Mouse (Mus musculus) hindbrain, embryonic 13.5 days (tissue): ENCODE measurements around the gene Pigq. TPM values are rescaled to one million over a fixed set of nuclear protein-coding genes. Genes with fewer than 3 reads are reported as not detected.
A peak's percentile ranks its signal among the peaks of the same experiment; 100 is the strongest.

ENCODE experiments used
- ATAC-seq: fragments of 200-750 bp; cut with Nextera tagmentation; 2 replicates; pipeline ENCODE4 v1.8.0; 2017; ENCODE audit warnings: moderate TSS enrichment; ENCODE audit not compliant: low FRiP score
- H3K27ac ChIP-seq: fragments of 300-500 bp; sonication (generic); 2 replicates; pipeline ENCODE4 v1.5.1; 2015; ENCODE audit warnings: inconsistent platforms, mild to moderate bottlenecking, moderate library complexity
- H3K27me3 ChIP-seq: fragments of 300-500 bp; sonication (generic); 2 replicates; pipeline ENCODE4 v1.6.1; 2015; ENCODE audit warnings: mild to moderate bottlenecking, inconsistent platforms
- H3K36me3 ChIP-seq: fragments of 300-500 bp; sonication (generic); 2 replicates; pipeline ENCODE4 v1.6.1; 2015; ENCODE audit warnings: mild to moderate bottlenecking, inconsistent platforms
- H3K4me1 ChIP-seq: fragments of 300-500 bp; sonication (generic); replicated peaks from 2 replicates; pipeline ENCODE4 v1.6.1; 2015; ENCODE audit warnings: inconsistent platforms
- H3K4me2 ChIP-seq: fragments of 300-500 bp; sonication (generic); 2 replicates; pipeline ENCODE4 v1.6.1; 2015; ENCODE audit warnings: inconsistent platforms, mild to moderate bottlenecking, moderate library complexity
- H3K4me3 ChIP-seq: fragments of 300-500 bp; sonication (generic); 2 replicates; pipeline ENCODE4 v1.5.1; 2015; ENCODE audit warnings: mild to moderate bottlenecking, inconsistent platforms
- H3K9ac ChIP-seq: fragments of 300-500 bp; sonication (generic); 2 replicates; pipeline ENCODE4 v1.6.1; 2015; ENCODE audit warnings: mild to moderate bottlenecking, inconsistent platforms
- H3K9me3 ChIP-seq: fragments of 300-500 bp; sonication (generic); 2 replicates; pipeline ENCODE4 v1.6.1; 2016; ENCODE audit warnings: inconsistent platforms
- WGBS: fragments of 180-500 bp; shearing (Covaris S2); methylation state at CpG from one replicate; pipeline ENCODE4 v1.1.7; 2015; 5-methylcytosine and 5-hydroxymethylcytosine counted together
- polyA plus RNA-seq: library from polyadenylated mRNA; unstranded; fragments of >200 nt; fragmentation: Nextera tagmentation; extraction: Ambion mirVana; gene quantifications from 2 replicates; pipeline ENCODE4 v1.2.1, GENCODE M21; 2015

Gene Pigq
- polyA plus RNA-seq, 1 experiment from 2014 or later = 57.1 TPM

DNA sequence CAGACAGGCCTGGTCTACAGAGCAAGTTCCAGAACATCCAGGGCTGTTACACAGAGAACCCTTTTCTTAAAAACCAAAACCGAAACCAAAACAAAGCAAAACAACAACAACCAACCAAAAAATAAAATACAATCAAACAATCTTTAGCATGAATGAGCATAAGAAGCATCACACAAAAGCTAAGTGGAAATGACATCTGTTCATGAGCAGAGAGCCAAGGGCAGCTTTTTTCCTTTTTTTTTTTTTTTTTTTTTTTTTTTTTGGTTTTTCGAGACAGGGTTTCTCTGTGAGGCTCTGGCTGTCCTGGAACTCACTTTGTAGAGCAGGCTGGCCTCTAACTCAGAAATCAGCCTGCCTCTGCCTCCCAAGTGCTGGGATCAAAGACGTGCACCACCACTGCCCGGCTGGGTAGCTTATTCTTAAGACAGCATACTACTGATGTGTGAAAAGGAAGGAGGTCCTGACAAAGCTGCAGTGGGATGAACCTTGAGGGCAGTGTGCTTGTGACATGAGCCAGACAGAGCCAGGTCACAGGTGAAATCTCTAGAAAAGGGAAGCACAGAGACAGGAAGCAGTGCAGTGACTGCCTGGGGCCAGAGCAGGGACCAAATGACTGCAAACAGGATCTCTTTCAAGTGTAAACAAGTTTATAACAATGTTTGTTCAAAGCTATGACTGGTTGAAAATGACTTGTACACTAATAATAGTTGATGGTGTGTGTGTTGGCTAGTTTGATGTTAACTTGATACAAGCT, 26.4 kb upstream of the Pigq start:
- Histone ChIP-seq H3K27me3 (no peaks in the 10 kb centered on the region), H3K4me3 (no peak overlapping the region), H3K4me1 (peaks cover 10% of the 10 kb centered on the region; the same call in 1 of the 2 replicates), H3K9me3 (no peaks in the 10 kb centered on the region), H3K36me3 (peaks cover 6% of the 10 kb centered on the region; the same call in 1 of the 2 replicates), H3K27ac (no peak overlapping the region), H3K9ac (no peak overlapping the region), H3K4me2 (no peak overlapping the region)
- WGBS = 87% methylated on average over 4 of the region's 4 CpGs
- ATAC-seq = no peak

DNA sequence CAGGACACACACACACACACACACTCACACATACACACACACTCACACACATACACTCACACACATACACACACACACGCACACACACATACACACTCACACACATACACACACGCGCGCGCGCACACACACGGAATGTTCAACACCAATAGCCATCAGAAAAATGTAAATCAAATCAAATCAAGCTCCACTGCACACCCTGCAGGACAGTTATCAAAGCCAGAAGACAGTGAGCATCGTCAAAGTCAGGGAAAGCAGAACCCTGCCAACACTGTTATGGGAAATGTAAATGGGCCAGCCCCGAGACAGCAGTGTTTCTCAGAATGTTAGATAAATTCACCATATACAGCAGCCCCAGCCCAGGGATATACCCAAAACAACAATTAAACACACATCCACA, 25.7 kb upstream of the Pigq start:
- H3K27ac ChIP-seq = no peak overlapping the region
- no peak for ATAC-seq
- H3K4me1 ChIP-seq = peaks cover 10% of the 10 kb centered on the region; the same call in 1 of the 2 replicates
- H3K9me3 ChIP-seq = no peaks in the 10 kb centered on the region
- H3K36me3 ChIP-seq = peaks cover 6% of the 10 kb centered on the region; the same call in 1 of the 2 replicates
- WGBS = 89% methylated on average over 9 of the region's 9 CpGs
- no peak overlapping the region for H3K9ac ChIP-seq
- H3K4me3 ChIP-seq = no peak overlapping the region
- H3K27me3 ChIP-seq = no peaks in the 10 kb centered on the region
- no peak overlapping the region for H3K4me2 ChIP-seq

DNA sequence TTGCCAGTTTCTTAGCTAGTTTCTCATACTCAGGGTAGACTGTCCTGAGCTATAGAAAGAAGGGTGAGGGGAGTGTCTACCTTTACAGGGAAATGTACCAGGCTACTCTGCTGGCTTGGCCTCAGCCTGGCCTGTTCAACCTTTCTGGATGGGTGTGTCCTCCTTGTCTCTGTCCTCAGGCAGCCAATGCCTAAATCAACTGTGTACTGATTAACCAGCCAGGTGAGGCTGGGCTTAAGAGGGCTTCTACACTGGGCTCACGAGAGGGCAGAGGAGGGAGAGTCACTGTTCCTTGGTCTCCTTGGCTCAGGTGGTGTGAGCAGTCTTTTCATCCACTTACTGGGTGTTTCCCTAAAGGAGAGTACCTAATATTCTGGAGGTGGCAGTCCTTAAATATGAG, 23.4 kb upstream of the Pigq start:
- Histone ChIP-seq H3K27ac (no peak overlapping the region), H3K4me1 (peaks cover 18% of the 10 kb centered on the region; the same call in 1 of the 2 replicates), H3K4me2 (no peak overlapping the region), H3K9ac (no peak overlapping the region), H3K36me3 (peaks cover 23% of the 10 kb centered on the region), H3K27me3 (no peaks in the 10 kb centered on the region), H3K9me3 (no peaks in the 10 kb centered on the region), H3K4me3 (no peak overlapping the region)
- ATAC-seq = no peak
- WGBS = 86% methylated on average over 1 of the region's 1 CpGs

GRCm38 (mm10) chr17:25967652-25968051, 22.9 kb upstream of the Pigq start:
- Histone ChIP-seq H3K4me1 (peaks cover 18% of the 10 kb centered on the region; the same call in 1 of the 2 replicates), H3K9ac (no peak overlapping the region), H3K27ac (no peak overlapping the region), H3K36me3 (peaks cover 28% of the 10 kb centered on the region), H3K27me3 (no peaks in the 10 kb centered on the region), H3K4me2 (no peak overlapping the region), H3K4me3 (no peak overlapping the region), H3K9me3 (no peaks in the 10 kb centered on the region)
- 70% methylated on average over 3 of the region's 3 CpGs for WGBS
- no peak for ATAC-seq

GRCm38 (mm10) chr17:25964271-25964670, 19.5 kb upstream of the Pigq start:
- peaks cover 18% of the 10 kb centered on the region; the same call in 1 of the 2 replicates for H3K4me1 ChIP-seq
- no peak overlapping the region for H3K27ac ChIP-seq
- ATAC-seq = no peak
- H3K36me3 ChIP-seq = peaks cover 52% of the 10 kb centered on the region
- no peak overlapping the region for H3K4me2 ChIP-seq
- no peaks in the 10 kb centered on the region for H3K9me3 ChIP-seq
- H3K27me3 ChIP-seq = no peaks in the 10 kb centered on the region
- 87% methylated on average over 7 of the region's 7 CpGs for WGBS
- H3K9ac ChIP-seq = no peak overlapping the region; the same call in 1 of the 2 replicates
- H3K4me3 ChIP-seq = no peak overlapping the region

GRCm38 (mm10) chr17:25962413-25962905, 17.7 kb upstream of the Pigq start:
- Histone ChIP-seq H3K9me3 (no peaks in the 10 kb centered on the region), H3K27me3 (no peaks in the 10 kb centered on the region), H3K27ac (no peak overlapping the region), H3K36me3 (peaks cover 69% of the 10 kb centered on the region), H3K4me1 (peaks cover 14% of the 10 kb centered on the region; the same call in 1 of the 2 replicates), H3K9ac (no peak overlapping the region; the same call in 1 of the 2 replicates), H3K4me2 (no peak overlapping the region), H3K4me3 (no peak overlapping the region)
- no peak for ATAC-seq
- WGBS = 93% methylated on average over 7 of the region's 7 CpGs

DNA sequence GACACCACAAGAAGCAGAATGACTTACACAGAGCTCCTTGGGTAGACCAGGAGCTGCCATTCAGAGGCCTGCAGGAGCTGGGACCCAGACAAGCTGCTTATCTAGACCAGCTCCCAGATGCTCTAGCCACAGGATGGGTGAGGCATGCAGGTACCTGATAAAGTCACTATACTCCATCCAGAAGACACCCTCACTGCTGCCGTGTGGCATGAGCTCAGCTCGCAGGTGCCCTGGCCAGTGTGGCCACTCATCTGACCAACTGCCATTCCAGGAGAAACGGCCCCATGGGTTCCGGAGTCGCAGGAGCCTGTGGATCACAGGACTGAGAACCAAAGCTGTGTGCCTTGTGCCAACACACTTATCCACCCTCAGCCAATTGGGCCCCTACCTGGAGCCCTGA, 16.8 kb upstream of the Pigq start:
- H3K4me2 ChIP-seq = no peak overlapping the region
- no peaks in the 10 kb centered on the region for H3K27me3 ChIP-seq
- no peak for ATAC-seq
- H3K4me3 ChIP-seq = no peak overlapping the region
- WGBS = 94% methylated on average over 5 of the region's 5 CpGs
- H3K4me1 ChIP-seq = peaks cover 16% of the 10 kb centered on the region; the same call in 1 of the 2 replicates
- H3K27ac ChIP-seq = no peak overlapping the region
- H3K36me3 ChIP-seq = peaks cover 70% of the 10 kb centered on the region
- H3K9me3 ChIP-seq = no peaks in the 10 kb centered on the region
- H3K9ac ChIP-seq = no peak overlapping the region

DNA sequence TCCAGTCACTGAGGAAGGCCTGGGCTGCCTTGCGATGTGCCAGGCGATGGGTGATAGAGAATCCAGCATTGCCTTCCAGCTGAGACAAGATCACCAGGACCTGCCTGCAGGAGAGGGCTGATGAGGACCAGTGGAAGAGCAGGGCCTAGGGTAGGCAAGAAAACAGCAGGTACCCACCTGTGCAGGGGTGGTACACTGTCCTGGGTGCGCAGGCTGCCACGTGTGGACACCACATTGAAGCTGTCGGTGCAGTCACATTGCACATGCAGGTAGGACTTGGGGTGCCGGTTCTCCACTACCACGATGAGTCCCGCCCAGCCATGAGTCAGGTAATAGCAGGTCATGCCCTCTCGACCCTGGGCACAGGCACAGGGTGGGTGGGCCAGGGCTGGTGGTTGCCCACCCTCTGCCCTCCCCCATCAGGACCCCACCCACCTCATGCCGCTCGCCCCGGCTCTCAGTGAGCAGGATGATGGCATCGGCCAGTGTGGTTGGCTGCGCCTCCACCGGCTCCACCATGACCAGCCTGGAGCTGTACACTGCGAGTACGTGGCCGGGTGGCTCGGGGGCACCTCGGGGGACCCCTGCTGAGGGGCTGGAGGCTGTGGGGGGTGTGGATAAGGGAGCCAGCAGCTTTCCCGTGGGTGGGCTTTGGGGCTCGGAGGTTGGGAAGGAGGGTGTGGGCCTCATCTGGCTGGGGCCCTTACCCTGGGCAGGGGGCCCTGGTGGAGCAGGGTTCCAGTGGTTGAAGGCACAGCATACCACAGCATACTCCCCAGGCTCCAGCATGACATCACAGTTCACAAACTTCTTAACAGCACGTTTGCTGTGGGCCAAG, 15.1 kb upstream of the Pigq start:
- no peaks in the 10 kb centered on the region for H3K9me3 ChIP-seq
- no peak overlapping the region for H3K27ac ChIP-seq
- H3K27me3 ChIP-seq = 0 out of 2 replicates have a peak, but pooled peaks cover under 1% of the 10 kb centered on the region
- peaks cover 24% of the 10 kb centered on the region; the same call in 1 of the 2 replicates for H3K4me1 ChIP-seq
- H3K9ac ChIP-seq = no peak overlapping the region
- 95% methylated on average over 23 of the region's 23 CpGs for WGBS
- H3K4me2 ChIP-seq = no peak overlapping the region
- H3K36me3 ChIP-seq = peaks cover 70% of the 10 kb centered on the region
- no peak overlapping the region for H3K4me3 ChIP-seq
- no peak for ATAC-seq

GRCm38 (mm10) chr17:25958771-25959494, 14.2 kb upstream of the Pigq start:
- peaks cover 7% of the 10 kb centered on the region for H3K27me3 ChIP-seq
- H3K4me2 ChIP-seq = no peak overlapping the region
- no peak overlapping the region for H3K4me3 ChIP-seq
- ATAC-seq = no peak
- peaks cover 62% of the 10 kb centered on the region for H3K36me3 ChIP-seq
- 94% methylated on average over 11 of the region's 11 CpGs for WGBS
- H3K9ac ChIP-seq = no peak overlapping the region
- no peaks in the 10 kb centered on the region for H3K9me3 ChIP-seq
- 0 out of 2 replicates have a peak overlapping the region, but pooled peaks have one; percentile 19 for H3K27ac ChIP-seq
- peaks cover 16% of the 10 kb centered on the region; the same call in 1 of the 2 replicates for H3K4me1 ChIP-seq

GRCm38 (mm10) chr17:25957586-25958051, 12.9 kb upstream of the Pigq start:
- Histone ChIP-seq H3K9ac (no peak overlapping the region), H3K4me3 (no peak overlapping the region), H3K4me1 (peaks cover 16% of the 10 kb centered on the region; the same call in 1 of the 2 replicates), H3K36me3 (peaks cover 48% of the 10 kb centered on the region), H3K27ac (peak overlapping the region; percentile 52), H3K4me2 (no peak overlapping the region), H3K9me3 (no peaks in the 10 kb centered on the region), H3K27me3 (peaks cover 20% of the 10 kb centered on the region)
- 83% methylated on average over 14 of the region's 14 CpGs for WGBS
- ATAC-seq = no peak

GRCm38 (mm10) chr17:25956631-25957030, 11.9 kb upstream of the Pigq start:
- ATAC-seq = no peak
- peaks cover 23% of the 10 kb centered on the region for H3K4me1 ChIP-seq
- H3K4me3 ChIP-seq = no peak overlapping the region
- H3K4me2 ChIP-seq = no peak overlapping the region
- no peak overlapping the region for H3K27ac ChIP-seq
- H3K9me3 ChIP-seq = no peaks in the 10 kb centered on the region
- 0 out of 2 replicates have a peak overlapping the region, but pooled peaks have one; percentile 24 for H3K9ac ChIP-seq
- peaks cover 39% of the 10 kb centered on the region for H3K36me3 ChIP-seq
- peaks cover 30% of the 10 kb centered on the region for H3K27me3 ChIP-seq
- WGBS = 73% methylated on average over 7 of the region's 7 CpGs
